Mouse (Mus musculus): ENCODE data around the gene Eya2. TPM values are rescaled to one million over a fixed set of nuclear protein-coding genes. Genes with fewer than 3 reads are reported as not detected.
"Not testable (repeated sequence)": the region's sequence is repeated elsewhere in the genome, so short reads cannot be mapped to it uniquely, and the experiment has no call there.

Gene Eya2
- polyA plus RNA-seq (2014; fragmentation: Nextera tagmentation; extraction: Ambion mirVana): 3.2 and 3.9 TPM in 2 replicates

DNA sequence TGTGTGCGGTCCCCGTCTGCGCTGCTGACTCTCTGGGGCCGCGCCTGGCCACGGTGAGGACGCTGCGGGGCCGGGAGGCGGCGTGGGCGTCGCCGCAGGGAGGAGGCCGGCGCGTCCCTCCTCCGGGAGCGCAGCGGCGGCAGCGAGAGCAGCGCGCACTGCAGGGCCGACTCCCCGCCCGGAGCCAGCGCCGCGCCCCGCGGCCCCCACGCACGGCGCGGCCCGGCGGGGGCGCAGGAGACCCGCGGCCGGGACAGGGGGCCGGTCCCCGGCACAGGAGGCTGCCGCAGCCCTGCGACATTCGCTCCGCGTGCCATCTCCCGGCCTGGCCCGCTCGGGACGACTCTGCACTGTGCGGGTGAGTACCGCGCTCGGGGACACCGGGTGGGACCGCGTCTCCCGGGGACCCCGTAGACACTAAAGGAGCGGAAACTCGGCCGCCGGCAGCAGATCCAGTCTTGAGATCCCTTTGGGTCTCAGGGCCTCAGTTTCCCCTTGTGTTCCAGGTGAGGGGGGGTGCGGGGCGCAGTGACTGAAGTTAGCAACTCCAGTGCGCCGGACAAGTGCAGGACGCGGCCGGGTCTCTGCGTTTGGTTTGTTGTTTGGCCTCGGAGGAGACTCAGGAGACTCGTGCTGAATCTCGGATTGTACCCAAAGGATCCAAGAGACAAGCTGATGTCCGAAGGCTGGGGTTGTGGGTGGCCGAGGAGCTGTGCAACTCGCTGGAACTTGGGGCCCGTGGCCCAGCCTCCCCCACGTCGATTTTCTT lies at the start of gene Eya2:
Eya2 (plus strand) TSS at position 126 of the 769 bp plus-strand sequence.
- peak within 1 kb of the TSS; percentile 60 for H3K9ac ChIP-seq (replicated peaks; ENCODE audit: low read length)
- peak within 1 kb of the TSS; percentile 51 for H3K4me3 ChIP-seq (replicated peaks; ENCODE audit: low read depth, low read length)
- 0 out of 2 replicates have a peak, but pooled peaks cover 4% of the 10 kb centered on the region for H3K4me1 ChIP-seq (ENCODE audit: control insufficient read depth, insufficient read depth, low read length)
- ATAC-seq (ENCODE audit: low FRiP score, low TSS enrichment) (no peak), DNase-seq (peak; percentile 53)
- H3K36me3 ChIP-seq (ENCODE audit: control insufficient read depth, insufficient read depth, low read length): no peaks in the 10 kb centered on the region
- WGBS: under 1% methylated on average over 62 of the region's 83 CpGs
- peaks cover 28% of the 10 kb centered on the region for H3K27me3 ChIP-seq (ENCODE audit: control insufficient read depth, insufficient read depth, low read length)
- H3K9me3 ChIP-seq (ENCODE audit: control insufficient read depth, low read length): no peaks in the 10 kb centered on the region
- H3K4me2 ChIP-seq (ENCODE audit: low read length): peak within 1 kb of the TSS; percentile 97
- no peak within 1 kb of the TSS for H3K27ac ChIP-seq (replicated peaks; ENCODE audit: low read depth, low read length)

DNA sequence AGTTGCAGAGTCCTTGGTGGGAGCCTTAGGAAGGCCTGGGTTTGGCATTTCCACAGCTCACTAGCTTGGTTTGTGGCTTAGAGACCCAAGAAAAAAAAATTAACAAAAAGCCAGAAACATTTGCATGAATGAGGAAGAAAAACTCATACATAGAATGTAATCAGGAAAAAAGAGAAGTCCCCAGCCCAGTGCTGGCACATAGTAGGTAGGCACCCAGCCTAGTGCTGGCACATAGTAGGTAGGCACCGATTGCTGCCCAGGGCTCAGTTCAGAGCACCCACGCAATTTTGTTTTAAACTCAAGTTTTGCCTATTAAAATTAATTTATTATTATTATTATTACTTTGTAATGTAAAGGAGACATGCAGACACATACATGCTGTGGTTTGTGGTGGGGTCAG lies 49.1 kb upstream of the Eya2 start:
- no peak overlapping the region for H3K4me2 ChIP-seq (ENCODE audit: low read length)
- H3K27me3 ChIP-seq (ENCODE audit: control insufficient read depth, insufficient read depth, low read length): no peaks in the 10 kb centered on the region
- no peak overlapping the region for H3K9ac ChIP-seq (replicated peaks; ENCODE audit: low read length)
- H3K36me3 ChIP-seq (ENCODE audit: control insufficient read depth, insufficient read depth, low read length): no peaks in the 10 kb centered on the region
- 95% methylated on average over 2 of the region's 2 CpGs for WGBS
- H3K9me3 ChIP-seq (ENCODE audit: control insufficient read depth, low read length): no peaks in the 10 kb centered on the region
- no peak for DNase-seq
- no peak for ATAC-seq (ENCODE audit: low FRiP score, low TSS enrichment)
- no peak overlapping the region for H3K4me3 ChIP-seq (replicated peaks; ENCODE audit: low read depth, low read length)
- H3K4me1 ChIP-seq (ENCODE audit: control insufficient read depth, insufficient read depth, low read length): peaks cover 5% of the 10 kb centered on the region; the same call in 1 of the 2 replicates
- H3K27ac ChIP-seq (replicated peaks; ENCODE audit: low read depth, low read length): no peak overlapping the region

DNA sequence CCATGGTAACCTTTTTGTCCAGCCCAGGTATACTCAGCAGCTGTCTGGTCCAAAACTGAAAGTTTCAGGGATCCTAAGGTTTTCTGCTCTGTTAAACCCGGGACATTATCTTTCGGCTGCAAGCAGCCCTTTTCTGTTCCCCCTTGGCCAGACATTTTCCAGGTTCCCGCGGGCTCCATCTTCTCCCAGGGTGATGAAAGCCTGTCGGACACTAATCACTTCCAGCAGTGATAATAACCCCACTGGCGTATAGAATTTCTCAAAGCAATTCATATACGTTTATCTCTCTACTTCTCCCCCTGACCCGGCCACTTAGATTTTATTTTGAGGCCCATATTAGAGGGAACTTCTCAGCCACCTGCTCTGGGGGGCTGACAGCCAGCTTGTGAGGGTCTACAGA lies 48.5 kb upstream of the Eya2 start:
- Histone ChIP-seq H3K36me3 (ENCODE audit: control insufficient read depth, insufficient read depth, low read length) (no peaks in the 10 kb centered on the region), H3K4me3 (replicated peaks; ENCODE audit: low read depth, low read length) (no peak overlapping the region), H3K9me3 (ENCODE audit: control insufficient read depth, low read length) (no peaks in the 10 kb centered on the region), H3K27me3 (ENCODE audit: control insufficient read depth, insufficient read depth, low read length) (no peaks in the 10 kb centered on the region), H3K9ac (replicated peaks; ENCODE audit: low read length) (no peak overlapping the region), H3K4me2 (ENCODE audit: low read length) (no peak overlapping the region), H3K27ac (replicated peaks; ENCODE audit: low read depth, low read length) (no peak overlapping the region), H3K4me1 (ENCODE audit: control insufficient read depth, insufficient read depth, low read length) (peaks cover 5% of the 10 kb centered on the region; the same call in 1 of the 2 replicates)
- no peak for DNase-seq
- WGBS: 61% methylated on average over 8 of the region's 8 CpGs
- ATAC-seq (ENCODE audit: low FRiP score, low TSS enrichment): no peak

DNA sequence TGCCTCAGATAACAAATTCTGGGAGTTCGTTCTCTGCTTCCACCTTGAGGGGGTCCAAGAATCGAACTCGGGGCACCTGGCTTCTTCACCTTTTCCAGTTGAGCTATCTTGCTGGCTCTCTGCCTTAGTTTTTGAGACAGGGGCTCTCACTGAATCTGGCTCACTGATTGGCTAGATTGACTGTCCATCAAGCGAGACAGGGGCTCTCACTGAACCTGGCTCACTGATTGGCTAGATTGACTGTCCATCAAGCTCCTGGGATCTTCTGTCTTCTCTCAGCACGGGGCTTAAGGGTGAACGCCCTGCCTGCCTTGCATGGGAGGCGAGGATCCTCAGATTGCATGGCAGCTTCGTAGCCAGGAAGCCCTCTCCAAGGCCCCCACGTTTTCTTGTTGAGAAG lies 47.4 kb upstream of the Eya2 start:
- WGBS: 53% methylated on average over 9 of the region's 9 CpGs
- Histone ChIP-seq H3K9me3 (ENCODE audit: control insufficient read depth, low read length) (no peaks in the 10 kb centered on the region), H3K36me3 (ENCODE audit: control insufficient read depth, insufficient read depth, low read length) (no peaks in the 10 kb centered on the region), H3K9ac (replicated peaks; ENCODE audit: low read length) (no peak overlapping the region), H3K4me1 (ENCODE audit: control insufficient read depth, insufficient read depth, low read length) (peaks cover 5% of the 10 kb centered on the region; the same call in 1 of the 2 replicates), H3K27me3 (ENCODE audit: control insufficient read depth, insufficient read depth, low read length) (no peaks in the 10 kb centered on the region), H3K4me3 (replicated peaks; ENCODE audit: low read depth, low read length) (no peak overlapping the region), H3K4me2 (ENCODE audit: low read length) (no peak overlapping the region), H3K27ac (replicated peaks; ENCODE audit: low read depth, low read length) (no peak overlapping the region)
- ATAC-seq (ENCODE audit: low FRiP score, low TSS enrichment): no peak
- DNase-seq: peak; percentile 72

DNA sequence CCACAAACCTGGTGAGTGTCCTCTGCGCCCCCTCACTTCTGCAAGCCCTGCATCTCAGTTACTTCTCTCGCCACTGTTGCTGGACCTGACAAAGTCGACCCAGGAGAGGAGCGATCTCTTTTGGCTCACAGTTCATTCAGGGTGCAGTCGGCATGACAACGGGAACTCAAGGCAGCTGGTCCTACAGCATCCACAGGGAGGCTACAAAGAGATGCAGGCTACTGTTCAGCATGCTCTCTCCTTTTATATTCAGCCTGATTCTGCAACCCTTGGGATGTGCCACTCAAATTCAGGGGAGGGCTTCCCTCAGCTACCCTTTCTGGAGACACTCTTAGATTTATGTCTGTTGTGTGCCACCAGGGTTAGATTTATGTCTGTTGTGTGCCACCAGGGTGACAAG lies 46.2 kb upstream of the Eya2 start:
- H3K4me3 ChIP-seq (replicated peaks; ENCODE audit: low read depth, low read length): no peak overlapping the region
- no peaks in the 10 kb centered on the region; the same call in 1 of the 2 replicates for H3K4me1 ChIP-seq (ENCODE audit: control insufficient read depth, insufficient read depth, low read length)
- ATAC-seq (ENCODE audit: low FRiP score, low TSS enrichment) (no peak), DNase-seq (peak; percentile 41)
- H3K4me2 ChIP-seq (ENCODE audit: low read length): no peak overlapping the region
- no peak overlapping the region for H3K9ac ChIP-seq (replicated peaks; ENCODE audit: low read length)
- H3K9me3 ChIP-seq (ENCODE audit: control insufficient read depth, low read length): no peaks in the 10 kb centered on the region
- WGBS: 36% methylated on average over 6 of the region's 6 CpGs
- no peak overlapping the region for H3K27ac ChIP-seq (replicated peaks; ENCODE audit: low read depth, low read length)
- H3K27me3 ChIP-seq (ENCODE audit: control insufficient read depth, insufficient read depth, low read length): no peaks in the 10 kb centered on the region
- H3K36me3 ChIP-seq (ENCODE audit: control insufficient read depth, insufficient read depth, low read length): no peaks in the 10 kb centered on the region

DNA sequence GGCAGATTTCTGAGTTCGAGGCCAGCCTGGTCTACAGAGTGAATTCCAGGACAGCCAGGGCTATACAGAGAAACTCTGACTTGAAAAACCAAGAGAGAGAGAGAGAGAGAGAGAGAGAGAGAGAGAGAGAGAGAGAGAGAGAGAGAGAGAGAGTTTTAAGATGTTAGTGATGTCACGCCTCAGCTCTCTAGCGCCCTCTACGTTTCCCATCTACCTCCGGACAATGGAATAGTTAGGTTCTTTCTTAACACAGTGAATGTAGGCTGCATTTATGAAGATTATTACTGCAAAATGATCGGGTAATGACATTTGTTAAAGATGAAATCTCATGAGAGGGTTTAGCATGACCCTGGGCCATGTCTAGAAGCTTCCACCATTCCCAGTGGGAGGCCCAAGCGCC lies 44.4 kb upstream of the Eya2 start:
- not testable (repeated sequence) for ATAC-seq (ENCODE audit: low FRiP score, low TSS enrichment); H3K27me3 ChIP-seq (ENCODE audit: control insufficient read depth, insufficient read depth, low read length); H3K9me3 ChIP-seq (ENCODE audit: control insufficient read depth, low read length); H3K4me1 ChIP-seq (ENCODE audit: control insufficient read depth, insufficient read depth, low read length); H3K9ac ChIP-seq (replicated peaks; ENCODE audit: low read length); H3K27ac ChIP-seq (replicated peaks; ENCODE audit: low read depth, low read length); H3K4me2 ChIP-seq (ENCODE audit: low read length); H3K4me3 ChIP-seq (replicated peaks; ENCODE audit: low read depth, low read length); H3K36me3 ChIP-seq (ENCODE audit: control insufficient read depth, insufficient read depth, low read length); DNase-seq
- 79% methylated on average over 7 of the region's 7 CpGs for WGBS

DNA sequence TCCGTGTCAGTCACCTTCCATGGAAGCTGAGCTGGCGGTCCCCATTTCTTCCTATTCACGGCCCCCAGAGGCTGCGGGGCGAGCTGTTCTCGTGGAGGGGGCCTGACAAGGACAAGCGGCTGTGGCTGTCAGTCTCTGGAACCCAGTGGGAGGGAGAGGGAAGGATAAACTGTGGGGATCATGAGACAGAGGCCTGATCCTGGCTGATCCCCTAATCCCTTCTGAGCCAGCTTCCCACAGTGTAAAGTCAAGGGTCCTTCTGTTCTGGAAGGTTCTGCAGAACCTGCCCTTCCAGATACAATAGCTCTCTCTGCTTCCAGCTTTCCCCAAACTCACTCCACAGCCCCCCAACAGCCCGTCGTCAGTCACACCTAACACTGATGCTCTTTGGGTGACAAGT lies 40.8 kb upstream of the Eya2 start:
- 33% methylated on average over 9 of the region's 9 CpGs for WGBS

DNA sequence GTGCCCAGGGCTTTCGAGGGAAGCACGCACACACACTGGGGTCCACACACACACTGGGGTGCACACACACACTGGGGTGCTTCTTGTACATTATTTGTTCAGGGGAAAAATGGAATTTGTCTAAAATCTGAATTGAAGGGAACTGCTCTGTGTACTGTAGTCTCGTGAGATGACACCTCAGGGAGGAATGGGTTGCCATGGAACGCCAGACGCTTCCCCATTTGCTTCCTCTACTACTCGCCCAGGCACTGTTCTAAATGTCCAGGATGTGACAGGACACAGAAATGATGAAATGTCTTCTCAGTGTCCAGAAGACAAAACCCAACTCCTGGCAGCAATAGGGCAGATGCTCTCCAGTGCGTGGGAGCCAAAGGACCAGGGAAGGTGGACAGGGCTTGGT lies 37.6 kb upstream of the Eya2 start:
- Histone ChIP-seq H3K36me3 (ENCODE audit: control insufficient read depth, insufficient read depth, low read length) (no peaks in the 10 kb centered on the region), H3K9ac (replicated peaks; ENCODE audit: low read length) (no peak overlapping the region), H3K27me3 (ENCODE audit: control insufficient read depth, insufficient read depth, low read length) (no peaks in the 10 kb centered on the region), H3K4me1 (ENCODE audit: control insufficient read depth, insufficient read depth, low read length) (no peaks in the 10 kb centered on the region), H3K9me3 (ENCODE audit: control insufficient read depth, low read length) (no peaks in the 10 kb centered on the region), H3K27ac (replicated peaks; ENCODE audit: low read depth, low read length) (no peak overlapping the region), H3K4me3 (replicated peaks; ENCODE audit: low read depth, low read length) (no peak overlapping the region), H3K4me2 (ENCODE audit: low read length) (no peak overlapping the region)
- WGBS: 90% methylated on average over 7 of the region's 7 CpGs
- DNase-seq (no peak), ATAC-seq (ENCODE audit: low FRiP score, low TSS enrichment) (no peak)

More for the DNA sequence above, 40.8 kb upstream of the Eya2 start:
- no peak overlapping the region for H3K27ac ChIP-seq (replicated peaks; ENCODE audit: low read depth, low read length)
- DNase-seq: no peak
- H3K27me3 ChIP-seq (ENCODE audit: control insufficient read depth, insufficient read depth, low read length): no peaks in the 10 kb centered on the region
- no peaks in the 10 kb centered on the region for H3K36me3 ChIP-seq (ENCODE audit: control insufficient read depth, insufficient read depth, low read length)
- no peak overlapping the region for H3K4me2 ChIP-seq (ENCODE audit: low read length)
- H3K4me1 ChIP-seq (ENCODE audit: control insufficient read depth, insufficient read depth, low read length): no peaks in the 10 kb centered on the region
- H3K4me3 ChIP-seq (replicated peaks; ENCODE audit: low read depth, low read length): no peak overlapping the region
- no peak overlapping the region for H3K9ac ChIP-seq (replicated peaks; ENCODE audit: low read length)
- no peak for ATAC-seq (ENCODE audit: low FRiP score, low TSS enrichment)
- no peaks in the 10 kb centered on the region for H3K9me3 ChIP-seq (ENCODE audit: control insufficient read depth, low read length)

DNA sequence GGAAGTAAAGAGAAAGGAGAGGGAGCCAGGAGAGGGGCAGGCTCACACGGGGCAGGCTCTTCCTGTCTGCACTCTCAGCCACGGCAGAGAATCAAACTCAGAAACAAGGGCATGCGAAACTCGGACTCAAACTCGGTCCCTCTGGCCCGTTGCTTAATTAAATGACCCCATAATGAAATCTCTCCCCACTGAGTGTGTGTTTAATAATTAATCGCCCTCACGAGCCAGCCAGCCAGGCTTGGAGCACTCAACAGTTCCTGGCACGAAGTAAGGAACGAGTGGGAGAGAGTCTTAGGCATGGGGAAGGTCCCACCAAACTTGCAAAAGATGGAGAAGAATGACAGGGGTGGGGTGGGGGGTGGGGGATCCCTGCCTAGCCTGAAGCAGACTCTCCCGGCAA lies 35.9 kb upstream of the Eya2 start:
- no peak overlapping the region for H3K4me3 ChIP-seq (replicated peaks; ENCODE audit: low read depth, low read length)
- H3K4me2 ChIP-seq (ENCODE audit: low read length): no peak overlapping the region
- H3K9me3 ChIP-seq (ENCODE audit: control insufficient read depth, low read length): no peaks in the 10 kb centered on the region
- H3K27me3 ChIP-seq (ENCODE audit: control insufficient read depth, insufficient read depth, low read length): no peaks in the 10 kb centered on the region
- DNase-seq (no peak), ATAC-seq (ENCODE audit: low FRiP score, low TSS enrichment) (no peak)
- H3K4me1 ChIP-seq (ENCODE audit: control insufficient read depth, insufficient read depth, low read length): peaks cover 8% of the 10 kb centered on the region; the same call in 1 of the 2 replicates
- 52% methylated on average over 11 of the region's 11 CpGs for WGBS
- H3K27ac ChIP-seq (replicated peaks; ENCODE audit: low read depth, low read length): no peak overlapping the region
- no peak overlapping the region for H3K9ac ChIP-seq (replicated peaks; ENCODE audit: low read length)
- H3K36me3 ChIP-seq (ENCODE audit: control insufficient read depth, insufficient read depth, low read length): no peaks in the 10 kb centered on the region

Measured in midbrain, embryonic 14.5 days (tissue).